Mouse (Mus musculus) brain, embryonic 18.5 days (tissue): ENCODE data around the gene Msx3.
A peak's percentile ranks its signal among the peaks of the same experiment; 100 is the strongest.

Experiments used
- DNase-seq: peaks from one replicate; pipeline ENCODE4 v3.0.0-alpha.2; 2012; ENCODE audit warnings: low read depth, low spot score

Gene Msx3

DNA sequence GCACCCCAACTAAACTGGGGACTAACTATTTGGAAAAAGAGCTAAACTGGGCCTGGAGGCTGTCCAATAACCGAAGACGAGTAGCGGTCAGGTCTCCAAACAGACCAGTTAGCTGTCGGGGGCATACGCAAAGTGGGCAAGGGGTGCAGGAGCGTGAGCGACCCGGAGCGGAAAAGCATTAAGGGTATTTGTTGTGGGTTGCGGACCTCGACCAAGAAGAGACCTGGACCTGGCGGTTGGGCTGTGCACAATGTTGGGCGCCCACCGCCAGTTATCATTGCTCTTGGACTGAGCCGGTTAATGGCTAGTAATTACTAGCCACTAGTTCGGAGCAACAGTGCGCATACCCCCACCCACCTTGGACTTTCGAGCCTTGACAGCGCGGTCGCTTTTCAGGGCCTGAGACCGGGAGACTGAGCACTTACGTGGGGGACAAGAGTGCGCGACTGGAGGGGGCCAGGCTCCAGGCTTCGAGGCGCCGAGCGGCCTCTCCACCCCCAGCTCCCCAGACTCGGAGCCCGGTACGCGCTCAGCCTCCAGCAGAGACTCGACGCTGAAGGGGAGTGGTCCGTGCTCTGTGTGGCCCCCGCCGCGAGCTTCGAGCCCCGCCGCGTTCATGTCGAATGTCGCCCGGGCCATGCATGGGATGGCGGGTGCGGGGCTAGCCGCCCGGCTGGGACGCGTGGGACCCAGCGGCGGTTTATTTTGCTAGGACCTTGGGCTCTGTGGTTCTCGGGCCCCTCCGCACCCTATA is at the start of gene Msx3:
TSS of gene Msx3 (minus strand) at position 729 of the 754 bp plus-strand sequence.
- no peak for DNase-seq

DNA sequence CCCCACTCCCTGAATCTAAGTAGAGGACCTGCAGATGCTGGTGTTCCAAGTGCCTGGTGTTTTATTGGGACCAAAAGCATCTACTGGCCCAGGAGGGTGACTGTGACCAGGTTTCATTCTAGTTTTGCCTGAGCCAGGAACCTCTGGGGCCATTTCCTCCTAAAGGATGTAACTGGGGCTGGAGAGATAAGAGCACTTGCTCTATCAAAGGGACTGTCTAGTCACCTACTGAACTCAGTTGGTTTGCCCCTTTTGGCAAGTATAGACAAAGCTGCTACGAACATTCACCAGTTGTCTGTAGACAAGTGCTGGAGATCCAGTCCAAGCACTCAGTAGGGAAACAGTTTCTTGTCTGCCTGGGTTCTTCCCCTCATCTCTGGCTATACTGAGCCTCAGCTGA is 49.6 kb upstream of the Msx3 start:
- DNase-seq = no peak

GRCm38 (mm10) chr7:140096055-140096454 is 47.2 kb upstream of the Msx3 start:
- no peak for DNase-seq

DNA sequence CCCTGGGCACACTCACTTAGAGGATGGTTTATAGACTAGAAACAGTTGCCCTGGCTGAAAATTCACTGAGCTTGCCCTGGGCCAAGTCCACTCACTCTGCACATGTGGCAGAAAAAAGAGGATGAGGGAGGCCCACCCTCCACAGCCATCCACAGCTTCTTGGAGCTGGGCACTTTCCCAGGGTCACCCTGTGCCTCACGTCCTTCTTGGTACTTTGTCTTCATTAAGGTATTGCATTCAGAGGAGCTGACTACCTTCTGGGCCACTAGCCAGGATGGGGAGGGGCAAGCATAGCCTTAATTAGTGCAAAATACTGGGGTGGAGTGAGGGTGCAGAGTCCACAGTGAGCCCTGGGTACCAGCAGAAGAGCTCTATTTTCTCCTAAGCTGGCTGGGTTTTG is 46.7 kb upstream of the Msx3 start:
- DNase-seq = no peak

GRCm38 (mm10) chr7:140094954-140095353 is 46.1 kb upstream of the Msx3 start:
- no peak for DNase-seq

- DNase-seq = no peak
Observed at GRCm38 (mm10) chr7:140092924-140093528, 44.1 kb upstream of the Msx3 start, which contains the start of gene Prap1. TSS of gene Prap1 (plus strand) at chr7:140093395.

GRCm38 (mm10) chr7:140090601-140091000 is 41.7 kb upstream of the Msx3 start:
- no peak for DNase-seq

DNA sequence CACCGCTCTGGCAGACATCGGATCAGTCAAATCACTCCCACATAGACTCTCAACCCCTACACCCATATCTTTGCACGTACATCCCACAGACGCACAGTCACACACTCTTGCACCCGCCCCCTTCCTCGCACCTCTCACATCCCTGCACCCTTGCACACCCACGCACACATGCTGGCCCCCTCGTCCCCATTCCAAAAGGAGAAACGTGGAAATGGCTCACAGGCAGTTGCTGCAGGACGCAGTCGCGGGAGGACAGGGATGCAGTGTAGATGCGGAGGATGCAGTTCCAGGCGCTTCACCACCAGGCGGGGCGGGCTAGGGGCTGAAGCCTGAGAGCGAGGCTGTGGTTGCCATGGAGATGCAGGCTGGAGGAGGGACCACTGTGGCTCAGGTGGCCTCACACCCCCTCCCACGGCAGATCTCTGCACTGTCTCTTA is 33.4 kb upstream of the Msx3 start, which contains the start of gene Caly:
TSS of gene Caly (minus strand) at position 307 of the 437 bp plus-strand sequence.
- peak; percentile 85 for DNase-seq

DNA sequence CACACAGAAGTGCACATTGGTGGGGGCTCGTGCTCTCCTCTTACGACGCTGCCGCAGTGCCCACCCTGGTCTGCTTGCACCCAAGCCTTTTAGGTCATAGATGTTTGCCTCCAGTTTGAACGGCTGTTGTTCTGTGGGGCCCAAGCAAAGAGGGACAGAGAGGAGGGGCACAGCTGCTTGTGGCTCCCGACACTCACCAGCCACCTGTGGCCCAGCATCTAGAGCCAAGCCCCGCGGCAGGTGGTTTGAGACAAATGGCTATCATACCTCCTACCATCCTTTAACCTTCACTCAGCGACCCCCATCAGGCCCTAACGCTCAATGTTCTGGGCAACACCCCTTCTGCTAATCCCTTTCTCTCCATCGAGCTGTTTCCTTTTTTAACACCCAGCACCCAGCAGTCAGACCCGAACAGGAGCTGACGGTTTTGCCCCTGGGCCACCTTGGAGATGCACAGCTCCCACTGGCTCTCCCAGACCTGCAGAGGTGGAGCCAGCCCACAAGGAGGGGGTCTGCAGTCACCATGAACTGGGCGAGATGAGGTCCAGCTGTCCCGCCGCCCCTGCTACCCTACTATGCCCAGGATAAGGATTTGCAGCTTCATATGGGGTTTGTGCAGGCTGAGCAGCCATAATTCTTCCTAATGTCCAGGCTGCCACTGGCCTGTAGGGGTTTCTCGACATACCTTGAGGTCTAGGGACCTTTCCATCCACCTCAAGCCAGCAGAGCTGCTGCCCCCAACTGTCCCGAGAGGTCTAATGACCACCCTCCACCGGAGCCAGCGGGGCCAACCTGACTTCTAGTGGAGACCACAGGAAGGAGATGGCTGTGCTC is 32.7 kb upstream of the Msx3 start:
- no peak for DNase-seq

- DNase-seq = peak; percentile 88
Observed at GRCm38 (mm10) chr7:140080503-140081156, 31.7 kb upstream of the Msx3 start.

DNA sequence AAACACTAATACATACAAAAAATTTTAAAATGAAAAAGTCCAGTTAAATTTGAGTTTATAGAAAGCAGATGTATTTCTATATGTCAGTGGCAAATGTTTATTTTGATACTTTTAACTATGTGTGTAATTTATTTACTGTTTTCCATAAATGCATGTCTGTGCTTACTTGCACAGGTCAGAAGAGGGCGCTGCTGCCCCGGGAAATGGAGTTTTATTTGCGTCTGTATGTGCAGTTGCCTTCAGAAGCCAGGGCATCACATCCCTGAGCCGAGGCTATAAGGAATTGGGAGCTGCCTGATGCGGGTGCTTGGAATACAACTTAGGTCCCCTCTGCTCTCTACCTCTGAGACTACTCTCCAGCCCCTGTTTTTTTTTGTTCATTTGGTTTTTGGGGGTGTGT is 29.8 kb upstream of the Msx3 start:
- DNase-seq = no peak

DNA sequence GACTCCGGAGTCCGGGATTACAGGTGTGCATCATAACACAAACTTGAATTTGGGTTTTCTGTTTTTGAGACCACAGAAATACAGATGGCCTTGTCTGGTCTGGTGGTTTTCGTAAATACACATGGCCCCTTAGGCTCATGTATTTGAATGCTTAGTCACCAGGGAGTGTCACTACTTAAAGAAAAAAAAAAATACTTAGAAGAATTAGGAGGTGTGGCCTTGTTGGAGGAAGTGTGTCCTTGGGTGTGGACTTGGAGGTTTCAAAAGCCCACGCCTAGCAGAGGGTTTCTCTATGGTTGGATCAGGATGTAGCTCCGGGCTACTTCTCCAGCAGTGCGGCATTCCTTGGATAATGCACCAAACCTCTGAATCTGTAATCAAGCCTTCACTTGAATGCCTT is 28.8 kb upstream of the Msx3 start:
- DNase-seq = no peak

GRCm38 (mm10) chr7:140070042-140070711 is 21.3 kb upstream of the Msx3 start:
- DNase-seq = no peak

DNA sequence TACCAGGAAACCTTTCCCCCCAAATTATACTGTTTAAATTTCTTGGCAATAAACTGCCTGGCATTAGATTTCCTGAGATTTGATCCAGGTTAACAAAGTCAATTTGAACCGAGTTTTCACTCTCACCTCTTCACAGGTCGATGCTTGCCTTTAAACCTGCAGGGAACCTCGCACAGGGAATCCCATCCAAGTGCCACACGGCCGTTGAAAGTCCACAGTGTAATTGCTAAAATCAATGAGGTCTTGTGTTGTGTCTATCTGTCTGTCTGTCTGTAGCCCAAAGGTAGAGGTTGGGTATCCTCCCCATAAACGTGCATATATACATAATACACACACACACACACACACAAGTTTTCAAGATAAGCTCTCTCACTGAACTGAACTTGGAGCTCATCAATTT is 18.5 kb upstream of the Msx3 start:
- DNase-seq = no peak

GRCm38 (mm10) chr7:140063092-140063491 is 14.2 kb upstream of the Msx3 start:
- DNase-seq = no peak

DNA sequence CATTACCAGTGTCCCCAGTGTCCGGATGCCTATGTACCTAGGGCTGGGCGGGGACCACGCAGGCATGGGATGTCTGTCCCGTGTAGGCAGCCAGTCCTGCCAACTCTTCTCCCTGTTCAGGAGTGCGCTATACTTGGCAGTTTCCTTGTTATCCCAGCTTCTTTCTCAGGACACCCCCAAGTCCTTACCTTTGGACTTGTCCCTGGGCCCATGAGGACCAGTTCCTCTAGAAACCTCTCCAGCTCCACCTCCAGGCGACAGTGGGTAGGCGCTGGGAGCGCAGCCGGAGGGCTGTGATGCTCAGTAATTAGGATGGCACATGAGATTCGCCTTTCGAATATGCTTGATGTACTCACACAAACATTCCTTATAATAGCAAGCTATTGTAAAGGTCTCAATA is 13.4 kb upstream of the Msx3 start:
- no peak for DNase-seq

DNA sequence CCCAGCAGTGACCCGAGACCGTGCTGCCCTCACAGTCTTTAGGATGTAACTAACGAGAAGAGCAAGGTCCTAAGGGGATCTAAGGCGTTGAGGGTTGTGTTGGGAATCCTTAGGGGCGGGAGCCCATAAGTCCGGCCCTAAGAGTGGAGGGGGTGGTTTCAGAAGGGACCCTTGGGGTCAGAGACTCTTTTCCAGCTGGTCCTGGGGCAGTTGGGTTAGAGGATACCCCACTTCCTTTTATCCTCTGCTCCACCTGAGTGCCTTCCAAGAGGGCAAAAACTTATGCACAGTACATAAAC is 12.9 kb upstream of the Msx3 start:
- DNase-seq = no peak

GRCm38 (mm10) chr7:140060936-140061831 is 12.3 kb upstream of the Msx3 start:
- DNase-seq = no peak

GRCm38 (mm10) chr7:140059601-140060000 is 10.7 kb upstream of the Msx3 start:
- DNase-seq = no peak

- no peak for DNase-seq
Observed at GRCm38 (mm10) chr7:140058528-140058927, 9.6 kb upstream of the Msx3 start.
